Mouse (Mus musculus) liver, postnatal 0 days (tissue): ENCODE measurements at regions not wholly inside any gene's neighbourhood (a gene's known extent, or its start where the extent isn't known, plus 50 kb on each side); places are given as distances from the start of the nearest gene placed in this dataset.

ENCODE experiments used
- ATAC-seq: fragments of 200-750 bp; cut with Nextera tagmentation; 2 replicates; pipeline ENCODE4 v1.8.0; 2017; ENCODE audit warnings: mild to moderate bottlenecking, moderate library complexity
- DNase-seq: peaks from one replicate; pipeline ENCODE4 v3.0.0-alpha.2; 2016
- H3K27ac ChIP-seq: fragments of 300-500 bp; sonication (generic); 2 replicates; pipeline ENCODE4 v1.5.1; 2014; ENCODE audit warnings: antibody characterized with exemption, moderate library complexity, mild to moderate bottlenecking, low read depth
- H3K27me3 ChIP-seq: fragments of 300-500 bp; sonication (generic); 2 replicates; pipeline ENCODE4 v1.6.1; 2014; ENCODE audit warnings: low read length, control low read depth, mixed read lengths; ENCODE audit not compliant: insufficient read depth
- H3K36me3 ChIP-seq: fragments of 300-500 bp; sonication (generic); replicated peaks from 2 replicates; pipeline ENCODE4 v1.6.1; 2014; ENCODE audit warnings: mild to moderate bottlenecking, control low read depth, low read length, moderate library complexity, mixed read lengths; ENCODE audit not compliant: insufficient read depth
- H3K4me1 ChIP-seq: fragments of 300-500 bp; sonication (generic); 2 replicates; pipeline ENCODE4 v1.6.1; 2014; ENCODE audit warnings: antibody characterized with exemption, mild to moderate bottlenecking, control low read depth; ENCODE audit not compliant: insufficient read depth
- H3K4me2 ChIP-seq: fragments of 300-500 bp; sonication (generic); 2 replicates; pipeline ENCODE4 v1.6.1; 2014; ENCODE audit warnings: low read depth, mild to moderate bottlenecking, low read length, moderate library complexity, mixed read lengths
- H3K4me3 ChIP-seq: fragments of 300-500 bp; sonication (generic); 2 replicates; pipeline ENCODE4 v1.5.1; 2014; ENCODE audit warnings: low read depth, low read length
- H3K9ac ChIP-seq: fragments of 300-500 bp; sonication (generic); replicated peaks from 2 replicates; pipeline ENCODE4 v1.6.1; 2014; ENCODE audit warnings: mild to moderate bottlenecking, moderate library complexity
- H3K9me3 ChIP-seq: fragments of 300-500 bp; sonication (generic); 2 replicates; pipeline ENCODE4 v1.6.1; 2016; ENCODE audit warnings: mild to moderate bottlenecking, control low read depth, low read length, mixed read lengths
- CTCF ChIP-seq: sonication (generic); IDR thresholded peaks from 2 replicates; pipeline ENCODE4 v1.5.1; 2016; ENCODE audit warnings: antibody characterized with exemption, low read depth
- EP300 ChIP-seq: IDR thresholded peaks from 2 replicates; pipeline ENCODE4 v1.6.1; 2016; ENCODE audit warnings: antibody characterized with exemption, low read depth, mild to moderate bottlenecking
- WGBS: fragments of 180-500 bp; shearing (Covaris S2); extraction: QIAGEN DNeasy Blood & Tissue Kit; methylation state at CpG from one replicate; pipeline ENCODE4 v1.1.7; 2014; ENCODE audit not compliant: insufficient replicate concordance; 5-methylcytosine and 5-hydroxymethylcytosine counted together

GRCm38 (mm10) chr3:149484319-149484718 is 494.0 kb upstream of the Adgrl2 start:
- H3K9me3 ChIP-seq, result no peaks in the 10 kb centered on the region
- ATAC-seq, result no peak
- no peaks in the 10 kb centered on the region for H3K36me3 ChIP-seq
- no peak overlapping the region for H3K9ac ChIP-seq
- no peaks in the 10 kb centered on the region for H3K27me3 ChIP-seq
- H3K4me1 ChIP-seq, result no peaks in the 10 kb centered on the region
- no peak overlapping the region for H3K27ac ChIP-seq
- H3K4me2 ChIP-seq, result no peak overlapping the region
- H3K4me3 ChIP-seq, result no peak overlapping the region
- no peak for TF ChIP-seq CTCF
- no peak for TF ChIP-seq EP300
- WGBS, result 72% methylated on average over 2 of the region's 2 CpGs
- no peak for DNase-seq

GRCm38 (mm10) chr3:149476151-149476550 is 485.8 kb upstream of the Adgrl2 start:
- no peak overlapping the region for H3K9ac ChIP-seq
- H3K4me2 ChIP-seq, result no peak overlapping the region
- H3K9me3 ChIP-seq, result no peaks in the 10 kb centered on the region
- DNase-seq, result no peak
- no peaks in the 10 kb centered on the region for H3K27me3 ChIP-seq
- ATAC-seq, result no peak
- TF ChIP-seq CTCF (no peak), EP300 (no peak)
- H3K36me3 ChIP-seq, result no peaks in the 10 kb centered on the region
- no peaks in the 10 kb centered on the region for H3K4me1 ChIP-seq
- no peak overlapping the region for H3K4me3 ChIP-seq
- H3K27ac ChIP-seq, result no peak overlapping the region
- 69% methylated on average over 2 of the region's 2 CpGs for WGBS

- H3K4me2 ChIP-seq, result no peak overlapping the region
- ATAC-seq (no peak), DNase-seq (no peak)
- TF ChIP-seq EP300, result no peak
- no peak for TF ChIP-seq CTCF
- H3K4me1 ChIP-seq, result no peaks in the 10 kb centered on the region
- H3K27me3 ChIP-seq, result no peaks in the 10 kb centered on the region
- WGBS, result 76% methylated on average over 5 of the region's 5 CpGs
- H3K4me3 ChIP-seq, result no peak overlapping the region
- H3K9me3 ChIP-seq, result no peaks in the 10 kb centered on the region
- H3K9ac ChIP-seq, result no peak overlapping the region
- H3K27ac ChIP-seq, result no peak overlapping the region
- H3K36me3 ChIP-seq, result no peaks in the 10 kb centered on the region
Measured at GRCm38 (mm10) chr3:149466973-149467372, 476.6 kb upstream of the Adgrl2 start.

- H3K36me3 ChIP-seq, result no peaks in the 10 kb centered on the region
- no peak overlapping the region for H3K27ac ChIP-seq
- no peaks in the 10 kb centered on the region for H3K27me3 ChIP-seq
- H3K4me3 ChIP-seq, result no peak overlapping the region
- TF ChIP-seq CTCF, result no peak
- TF ChIP-seq EP300, result 0 out of 2 replicates have a peak, but pooled peaks have one; percentile 27
- H3K4me2 ChIP-seq, result no peak overlapping the region
- 71% methylated on average over 5 of the region's 5 CpGs for WGBS
- H3K4me1 ChIP-seq, result no peaks in the 10 kb centered on the region
- no peaks in the 10 kb centered on the region for H3K9me3 ChIP-seq
- peak; percentile 15 for DNase-seq
- peak; percentile 74 for ATAC-seq
- no peak overlapping the region for H3K9ac ChIP-seq
Measured at GRCm38 (mm10) chr3:149464603-149465002, 474.2 kb upstream of the Adgrl2 start.

GRCm38 (mm10) chr3:149462121-149462541 is 471.8 kb upstream of the Adgrl2 start:
- no peaks in the 10 kb centered on the region for H3K9me3 ChIP-seq
- DNase-seq (no peak), ATAC-seq (no peak)
- H3K4me2 ChIP-seq, result no peak overlapping the region
- H3K9ac ChIP-seq, result no peak overlapping the region
- 65% methylated on average over 2 of the region's 2 CpGs for WGBS
- no peak for TF ChIP-seq EP300
- H3K4me1 ChIP-seq, result no peaks in the 10 kb centered on the region
- H3K27ac ChIP-seq, result no peak overlapping the region
- H3K36me3 ChIP-seq, result no peaks in the 10 kb centered on the region
- no peaks in the 10 kb centered on the region for H3K27me3 ChIP-seq
- no peak overlapping the region for H3K4me3 ChIP-seq

GRCm38 (mm10) chr3:149461613-149462012 is 471.3 kb upstream of the Adgrl2 start:
- H3K9ac ChIP-seq, result no peak overlapping the region
- H3K27me3 ChIP-seq, result no peaks in the 10 kb centered on the region
- ATAC-seq, result no peak
- no peak overlapping the region for H3K4me2 ChIP-seq
- H3K9me3 ChIP-seq, result no peaks in the 10 kb centered on the region
- H3K4me3 ChIP-seq, result no peak overlapping the region
- no peak overlapping the region for H3K27ac ChIP-seq
- H3K4me1 ChIP-seq, result no peaks in the 10 kb centered on the region
- no peak for TF ChIP-seq EP300
- no peak for TF ChIP-seq CTCF
- DNase-seq, result no peak
- 53% methylated on average over 2 of the region's 2 CpGs for WGBS
- no peaks in the 10 kb centered on the region for H3K36me3 ChIP-seq

GRCm38 (mm10) chr3:149449376-149449775 is 459.0 kb upstream of the Adgrl2 start:
- Histone ChIP-seq H3K4me1 (no peaks in the 10 kb centered on the region), H3K4me3 (no peak overlapping the region), H3K4me2 (no peak overlapping the region), H3K27me3 (no peaks in the 10 kb centered on the region), H3K9ac (no peak overlapping the region), H3K36me3 (no peaks in the 10 kb centered on the region), H3K9me3 (no peaks in the 10 kb centered on the region), H3K27ac (no peak overlapping the region)
- TF ChIP-seq CTCF (no peak), EP300 (no peak)
- ATAC-seq, result no peak
- 81% methylated on average over 3 of the region's 3 CpGs for WGBS
- DNase-seq, result no peak
